Mouse (Mus musculus) C2C12 (cell line): ENCODE measurements around the gene Casp9. TPM values are rescaled to one million over a fixed set of nuclear protein-coding genes. Genes with fewer than 3 reads are reported as not detected.

Source experiments
- H3K27me3 ChIP-seq: one replicate; pipeline ENCODE4 v1.6.1; 2011; ENCODE audit not compliant: control insufficient read depth, insufficient read depth, insufficient read length
- H3K36me3 ChIP-seq: one replicate; pipeline ENCODE4 v1.6.1; 2011; ENCODE audit not compliant: control insufficient read depth, insufficient read depth
- H3K4me3 ChIP-seq: one replicate; pipeline ENCODE4 v1.5.1; 2011; ENCODE audit warnings: mild to moderate bottlenecking, control low read depth; ENCODE audit not compliant: poor library complexity, insufficient read depth, severe bottlenecking
- H3K79me2 ChIP-seq: one replicate; pipeline ENCODE4 v1.6.1; 2011; ENCODE audit not compliant: control insufficient read depth, insufficient read depth
- H3K79me3 ChIP-seq: one replicate; pipeline ENCODE4 v1.6.1; 2011; ENCODE audit warnings: low read depth, control low read depth
- H3ac ChIP-seq: one replicate; pipeline ENCODE3; 2011; ENCODE audit warnings: low read depth; ENCODE audit not compliant: control insufficient read depth, insufficient read length
- CEBPB ChIP-seq: IDR thresholded peaks from one replicate; pipeline ENCODE4 v1.6.1; 2011; ENCODE audit warnings: low read depth, mild to moderate bottlenecking, control low read depth, moderate library complexity
- CTCF ChIP-seq: IDR thresholded peaks from one replicate; pipeline ENCODE4 v1.5.1; 2011; ENCODE audit not compliant: control insufficient read depth, insufficient read depth, insufficient read length
- FOSL1 ChIP-seq: IDR thresholded peaks from one replicate; pipeline ENCODE4 v1.8.0; 2011; ENCODE audit warnings: mild to moderate bottlenecking, low read length; ENCODE audit not compliant: poor library complexity, insufficient read depth, severe bottlenecking
- MAX ChIP-seq: IDR thresholded peaks from one replicate; pipeline ENCODE4 v1.6.1; 2011; ENCODE audit warnings: mild to moderate bottlenecking, control low read depth
- MYOD1 ChIP-seq: IDR thresholded peaks from one replicate; pipeline ENCODE4 v1.6.1; 2011; ENCODE audit warnings: low read depth; ENCODE audit not compliant: control insufficient read depth, insufficient read length
- MYOG ChIP-seq: IDR thresholded peaks from one replicate; pipeline ENCODE4 v1.6.1; 2011; ENCODE audit not compliant: control insufficient read depth, insufficient read length; ENCODE audit errors: extremely low read depth
- USF1 ChIP-seq: IDR thresholded peaks from one replicate; pipeline ENCODE4 v1.6.1; 2011; ENCODE audit warnings: low read depth, mild to moderate bottlenecking, control low read depth, moderate library complexity
- polyA plus RNA-seq: library from polyadenylated mRNA; unstranded; fragments of >200 nt; fragmentation: generic; extraction: Trizol; gene quantifications from one replicate; pipeline ENCODE4 v1.2.1, GENCODE M21; 2012; ENCODE audit warnings: missing spikeins

Gene Casp9
- polyA plus RNA-seq, 1 experiment: 17.0 TPM

DNA sequence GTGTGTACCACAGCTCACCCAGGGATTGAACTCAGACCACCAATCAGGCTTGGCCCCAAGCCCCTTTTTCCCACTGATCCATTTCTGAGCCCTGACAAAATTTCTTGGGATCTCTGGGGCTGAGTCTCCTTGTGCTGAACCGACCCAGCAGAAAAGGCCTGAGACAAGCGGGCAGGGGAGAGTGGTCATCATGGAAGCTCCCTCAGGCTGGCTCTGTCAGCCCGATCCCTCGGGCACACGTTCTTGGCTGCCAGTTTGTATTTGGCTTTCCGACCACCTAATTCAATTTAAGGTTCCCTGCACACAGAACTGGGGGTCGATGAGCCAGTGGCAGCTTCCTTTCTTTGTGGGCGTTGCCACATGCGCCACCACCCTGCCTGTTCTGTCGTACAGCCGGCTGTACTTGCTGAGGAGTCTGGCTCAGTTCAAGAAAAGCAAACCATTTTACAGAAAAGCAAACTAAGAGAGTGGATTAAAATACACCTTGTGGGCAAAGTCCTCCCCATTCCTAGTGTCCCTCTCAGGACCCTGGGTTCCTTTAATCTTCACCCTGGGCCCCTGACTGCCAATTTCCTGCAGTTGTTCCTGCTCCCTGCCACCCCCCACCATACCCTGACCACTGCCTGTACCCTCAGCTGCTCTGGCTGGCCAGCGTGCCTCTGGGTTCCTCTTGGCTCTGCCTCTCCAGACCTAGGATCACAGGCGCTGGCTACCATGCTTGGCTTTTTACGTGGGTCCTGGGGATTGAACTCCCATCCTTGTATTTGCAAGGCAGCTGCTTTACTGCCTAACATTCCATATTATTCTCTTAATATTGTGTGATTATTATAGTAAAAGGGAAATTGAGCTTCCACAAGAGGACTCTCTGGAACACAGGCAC is 23.6 kb downstream of the Casp9 start:
- no peak overlapping the region for H3ac ChIP-seq
- H3K79me2 ChIP-seq: no peaks in the 10 kb centered on the region
- TF ChIP-seq MAX (no peak), MYOG (no peak), FOSL1 (no peak), MYOD1 (no peak), USF1 (no peak), CEBPB (no peak), CTCF (no peak)
- H3K27me3 ChIP-seq: no peaks in the 10 kb centered on the region
- no peak overlapping the region for H3K4me3 ChIP-seq
- H3K79me3 ChIP-seq: no peaks in the 10 kb centered on the region
- H3K36me3 ChIP-seq: no peaks in the 10 kb centered on the region

DNA sequence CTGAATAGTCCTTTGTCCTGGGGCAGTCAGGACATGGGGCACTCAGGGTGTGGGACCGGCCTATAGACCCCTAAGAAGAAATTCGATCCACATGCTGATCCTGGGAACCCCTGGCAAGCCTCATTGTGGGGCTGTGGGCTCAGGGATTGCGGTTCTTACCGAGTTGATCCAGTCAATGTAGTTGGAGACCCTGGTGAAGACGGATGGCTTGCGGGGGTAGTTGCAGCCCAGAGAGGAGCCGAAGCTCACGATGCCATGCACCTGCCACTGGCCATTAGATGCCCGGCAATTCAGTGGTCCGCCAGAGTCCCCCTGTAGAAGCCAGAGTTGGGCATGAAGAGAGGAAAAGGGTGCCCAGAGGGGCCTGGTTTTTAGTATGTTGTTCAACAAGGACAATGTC is 24.3 kb downstream of the Casp9 start:
- no peak overlapping the region for H3K4me3 ChIP-seq
- no peak for TF ChIP-seq USF1
- TF ChIP-seq CEBPB: no peak
- no peak for TF ChIP-seq CTCF
- no peak for TF ChIP-seq MAX
- no peak for TF ChIP-seq MYOD1
- TF ChIP-seq FOSL1: no peak
- TF ChIP-seq MYOG: no peak
- no peaks in the 10 kb centered on the region for H3K79me3 ChIP-seq
- no peaks in the 10 kb centered on the region for H3K36me3 ChIP-seq
- no peaks in the 10 kb centered on the region for H3K79me2 ChIP-seq
- no peak overlapping the region for H3ac ChIP-seq
- H3K27me3 ChIP-seq: no peaks in the 10 kb centered on the region

DNA sequence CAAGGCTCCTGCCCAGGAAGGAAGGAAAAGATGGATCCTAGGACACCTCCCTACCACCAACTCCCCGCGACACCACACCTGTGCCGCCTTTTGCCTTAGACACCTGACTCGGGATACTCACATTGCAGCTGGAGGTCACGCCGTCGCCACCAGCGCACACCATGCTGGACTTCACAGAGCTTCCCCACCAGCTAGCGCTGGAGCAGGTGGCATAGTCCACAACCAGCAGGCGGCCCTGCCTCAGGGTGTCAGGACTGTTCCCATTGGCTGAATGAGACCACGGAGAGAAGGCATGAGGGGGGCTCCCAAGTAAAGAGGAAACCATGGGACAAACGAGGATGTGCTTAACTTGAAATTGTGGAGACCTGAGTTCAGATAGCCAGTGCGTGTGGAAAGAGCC is 25.4 kb downstream of the Casp9 start:
- H3ac ChIP-seq: no peak overlapping the region
- H3K36me3 ChIP-seq: no peaks in the 10 kb centered on the region
- TF ChIP-seq FOSL1 (no peak), USF1 (no peak), CEBPB (no peak), CTCF (no peak), MAX (no peak), MYOG (no peak), MYOD1 (no peak)
- H3K27me3 ChIP-seq: no peaks in the 10 kb centered on the region
- no peaks in the 10 kb centered on the region for H3K79me2 ChIP-seq
- no peak overlapping the region for H3K4me3 ChIP-seq
- no peaks in the 10 kb centered on the region for H3K79me3 ChIP-seq

DNA sequence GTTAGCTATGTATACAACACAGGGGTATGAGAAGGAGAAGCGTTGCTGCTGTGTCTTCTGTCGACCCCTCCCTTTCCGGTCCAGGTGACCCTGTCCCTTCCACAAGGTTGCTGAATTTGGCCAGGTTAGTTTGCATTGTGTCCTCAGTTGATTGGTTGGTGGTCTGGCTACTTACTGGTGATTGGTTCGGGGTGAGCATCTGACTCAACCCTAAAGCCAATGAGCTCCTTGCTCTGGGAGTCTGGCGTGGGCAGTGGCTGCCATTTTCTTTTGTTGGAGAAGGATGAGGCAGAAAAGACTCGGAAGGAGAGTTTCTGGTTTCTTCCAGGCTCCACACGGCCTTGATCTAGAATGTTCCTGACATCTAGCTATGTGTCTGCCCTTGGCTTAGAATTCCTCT is 25.9 kb downstream of the Casp9 start:
- H3K79me2 ChIP-seq: no peaks in the 10 kb centered on the region
- no peaks in the 10 kb centered on the region for H3K79me3 ChIP-seq
- no peaks in the 10 kb centered on the region for H3K27me3 ChIP-seq
- TF ChIP-seq USF1 (no peak), MAX (no peak), FOSL1 (no peak), CEBPB (no peak), MYOD1 (no peak), MYOG (no peak), CTCF (no peak)
- no peak overlapping the region for H3K4me3 ChIP-seq
- no peak overlapping the region for H3ac ChIP-seq
- H3K36me3 ChIP-seq: no peaks in the 10 kb centered on the region

DNA sequence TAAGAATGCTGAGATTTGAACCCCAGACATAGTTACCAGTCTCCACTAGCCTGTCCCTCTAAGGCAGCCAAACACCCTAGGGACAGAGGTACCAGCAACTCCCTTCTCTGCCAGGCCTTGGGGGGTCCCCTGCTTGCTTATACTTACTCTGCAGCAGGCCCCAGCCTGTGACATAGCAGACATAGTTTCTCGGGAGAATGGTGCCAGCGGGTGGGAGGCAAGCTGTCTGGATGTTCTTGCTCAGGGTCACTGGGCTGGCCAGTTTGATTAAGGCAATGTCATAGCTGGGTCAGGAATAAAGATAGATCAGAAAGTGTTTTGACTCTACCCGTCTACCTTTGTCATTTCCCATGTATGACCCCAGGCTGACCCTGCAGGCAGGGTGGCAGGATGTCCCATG is 27.8 kb downstream of the Casp9 start:
- H3K36me3 ChIP-seq: no peaks in the 10 kb centered on the region
- H3K4me3 ChIP-seq: no peak overlapping the region
- H3K27me3 ChIP-seq: no peaks in the 10 kb centered on the region
- H3ac ChIP-seq: no peak overlapping the region
- no peaks in the 10 kb centered on the region for H3K79me2 ChIP-seq
- no peaks in the 10 kb centered on the region for H3K79me3 ChIP-seq
- TF ChIP-seq MYOD1 (no peak), CTCF (no peak), FOSL1 (no peak), MYOG (no peak)
